Mouse (Mus musculus) kidney, adult 18-20 months (tissue): ENCODE results near the gene Pbxip1.
"Not testable (repeated sequence)": the region's sequence is repeated elsewhere in the genome, so short reads cannot be mapped to it uniquely, and the experiment has no call there.

Experiments used
- DNase-seq: peaks from one replicate; pipeline ENCODE4 v3.0.0; 2021

Gene Pbxip1

DNA sequence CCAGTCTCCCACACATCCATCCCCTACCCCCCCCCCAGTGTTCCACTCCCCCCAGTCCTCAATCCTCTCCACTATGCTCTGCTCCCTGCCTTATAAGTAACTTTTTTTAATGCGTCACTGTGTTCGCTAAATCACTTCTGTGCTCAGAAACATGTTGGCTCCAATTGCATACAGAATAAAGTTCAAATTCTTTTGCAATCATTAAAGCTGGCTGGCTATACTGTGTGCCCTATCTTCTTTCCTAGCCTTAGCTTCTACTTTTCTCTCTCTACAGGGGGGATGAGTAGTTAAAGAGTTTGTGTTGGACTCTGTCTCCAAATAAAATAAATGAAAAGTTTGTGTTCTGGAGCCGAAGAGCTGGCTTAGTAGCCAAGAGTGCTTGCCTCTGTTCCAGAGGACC is 26.8 kb upstream of the Pbxip1 start:
- DNase-seq = no peak

DNA sequence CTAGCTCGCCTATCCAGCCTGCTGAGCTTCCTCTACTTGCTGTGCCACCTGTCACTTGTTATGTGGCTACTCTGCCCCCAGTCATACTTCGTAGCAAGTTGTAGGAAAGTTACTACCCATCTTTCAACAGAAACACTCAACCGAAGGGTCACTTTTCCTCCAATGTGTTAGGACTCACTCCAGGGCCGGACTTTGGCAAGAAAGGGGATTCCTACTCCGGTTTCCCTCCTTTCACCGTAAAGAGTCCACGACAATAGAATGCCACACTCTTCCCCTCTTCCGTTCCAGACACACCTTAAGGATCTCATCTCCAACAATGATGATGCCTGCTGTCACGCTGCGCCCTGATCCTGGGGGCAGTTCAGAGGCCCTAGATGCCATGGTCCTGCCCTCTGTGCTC is 25.6 kb upstream of the Pbxip1 start:
- DNase-seq = no peak

- DNase-seq = peak; percentile 100
Measured at GRCm38 (mm10) chr3:89411490-89412393, 24.8 kb upstream of the Pbxip1 start, which contains the start of gene Flad1. TSS of gene Flad1 (minus strand) at chr3:89411870.

DNA sequence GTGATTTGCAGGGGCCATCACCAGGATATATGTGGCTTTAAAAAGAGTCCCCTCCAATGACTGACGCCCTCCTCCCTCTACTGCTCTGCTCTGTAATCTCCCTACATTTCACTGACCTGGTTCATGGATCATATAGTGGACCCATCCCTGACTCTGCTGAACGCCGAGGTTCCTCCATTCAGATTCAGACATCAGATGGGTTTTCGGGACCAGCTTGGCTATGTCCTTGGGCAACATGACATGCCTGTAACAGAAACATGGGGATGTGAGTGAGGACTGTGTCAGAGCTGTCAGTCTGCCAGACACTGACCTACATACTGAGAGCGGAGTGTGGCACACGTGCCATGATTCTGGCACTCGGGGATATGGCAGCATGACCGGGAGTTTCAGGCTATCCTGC is 20.3 kb upstream of the Pbxip1 start:
- no peak for DNase-seq

- no peak for DNase-seq
Measured at GRCm38 (mm10) chr3:89417131-89417530, 19.4 kb upstream of the Pbxip1 start.

- DNase-seq = no peak
Measured at GRCm38 (mm10) chr3:89417840-89418169, 18.7 kb upstream of the Pbxip1 start.

DNA sequence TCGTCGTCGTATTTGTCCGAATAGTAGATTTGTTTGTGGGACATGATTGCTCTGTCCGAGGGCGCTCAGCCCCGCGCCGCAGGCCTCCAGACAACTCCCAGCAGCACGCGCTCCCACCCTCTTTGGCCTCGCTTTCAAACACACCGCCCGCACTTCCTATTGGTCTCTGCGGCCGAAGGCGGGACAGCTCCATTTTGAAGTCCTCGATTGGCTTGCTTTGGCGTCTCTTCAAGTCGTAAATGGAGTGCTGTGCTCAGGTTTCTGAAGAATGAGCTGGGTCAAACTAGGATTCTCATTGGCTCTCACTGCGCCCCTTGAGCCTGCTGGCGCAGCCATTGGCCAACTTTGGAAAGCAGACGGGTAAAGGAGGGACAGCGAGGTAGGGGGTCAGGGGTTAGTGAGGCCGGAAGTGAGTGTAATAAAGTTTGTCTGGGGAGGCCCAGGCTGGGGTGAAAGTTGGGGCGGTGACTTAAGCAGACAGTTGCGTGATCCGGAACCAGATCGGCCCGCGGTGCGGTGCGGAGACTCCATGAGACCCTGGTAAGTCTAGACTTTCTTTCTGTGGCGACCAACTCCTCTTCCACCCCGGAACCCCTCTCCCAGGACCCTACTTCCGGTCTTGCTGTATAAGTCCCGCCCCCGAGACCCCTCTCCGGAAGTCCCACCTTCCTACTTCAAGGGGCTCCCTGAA is 18.2 kb upstream of the Pbxip1 start, which contains the start of the genes Cks1b and Shc1:
Gene Cks1b, minus strand, starts transcription at position 214 of the 691 bp plus-strand sequence.
Gene Shc1, plus strand, starts transcription at position 274 of the 691 bp plus-strand sequence.
- peak; percentile 90 for DNase-seq

DNA sequence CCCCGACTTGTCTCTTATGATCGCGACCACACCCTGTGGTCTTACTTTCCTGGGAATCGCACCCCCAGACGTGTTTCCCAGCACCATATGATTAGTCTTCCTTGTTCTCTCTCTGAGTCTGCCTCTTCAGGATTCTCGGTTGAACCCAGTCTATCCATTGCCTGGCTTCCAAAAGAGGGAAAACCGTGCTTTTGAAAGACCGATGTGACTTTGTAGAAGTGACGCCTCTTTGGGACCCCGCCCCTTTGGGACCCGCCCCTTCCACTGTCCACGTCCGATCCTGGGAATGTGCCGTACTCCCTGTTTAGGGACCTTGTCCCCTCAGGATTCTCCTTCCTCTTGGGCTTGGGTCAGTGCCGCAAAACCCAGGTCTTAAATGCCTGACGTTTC is 17.6 kb upstream of the Pbxip1 start:
- peak; percentile 84 for DNase-seq

GRCm38 (mm10) chr3:89419571-89419970 is 16.9 kb upstream of the Pbxip1 start:
- peak; percentile 66 for DNase-seq

DNA sequence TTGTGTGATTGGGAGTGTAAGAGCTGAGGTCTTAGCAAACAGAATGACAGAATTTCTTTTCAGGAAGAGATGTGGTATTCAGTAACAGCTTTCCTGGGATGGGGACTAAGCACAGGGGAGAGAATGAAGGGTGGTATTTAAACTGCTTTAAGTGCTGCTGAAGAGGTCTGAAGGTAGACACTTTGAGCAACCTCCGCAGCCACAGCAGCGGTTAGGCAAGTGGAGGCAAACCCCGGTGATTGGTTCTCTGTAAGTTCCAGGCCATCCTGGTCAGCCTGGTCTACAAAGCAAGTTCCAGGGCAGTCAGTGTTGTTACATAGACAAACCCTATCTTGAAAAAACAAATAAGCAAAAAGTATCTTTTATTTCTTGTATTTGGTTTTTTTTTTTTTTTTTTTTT is 16.5 kb upstream of the Pbxip1 start:
- no peak for DNase-seq

DNA sequence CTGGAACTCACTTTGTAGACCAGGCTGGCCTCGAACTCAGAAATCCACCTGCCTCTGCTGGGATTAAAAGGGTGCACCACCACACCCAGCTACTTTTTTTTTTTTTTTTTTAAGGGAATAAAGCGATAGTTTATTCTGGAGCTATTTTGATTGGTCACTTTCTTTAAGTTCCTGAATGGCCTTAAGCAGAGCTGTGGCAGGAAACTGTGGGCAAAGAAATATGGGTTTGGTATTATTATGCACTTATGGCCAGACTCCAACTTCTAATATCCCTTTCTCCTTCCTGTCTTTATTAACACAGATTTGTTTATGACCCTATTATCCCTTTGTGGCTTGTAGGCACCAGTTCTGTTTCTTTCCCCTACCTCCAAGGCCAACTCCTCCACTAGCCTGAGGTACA is 16.1 kb upstream of the Pbxip1 start:
- no peak for DNase-seq

- DNase-seq = peak; percentile 65
Measured at GRCm38 (mm10) chr3:89421002-89421774, 15.3 kb upstream of the Pbxip1 start.

- DNase-seq = no peak
Measured at GRCm38 (mm10) chr3:89421810-89422473, 14.6 kb upstream of the Pbxip1 start.

GRCm38 (mm10) chr3:89422556-89423205 is 13.8 kb upstream of the Pbxip1 start:
- DNase-seq = no peak

- DNase-seq = no peak
Measured at GRCm38 (mm10) chr3:89424416-89425140, 11.9 kb upstream of the Pbxip1 start.

DNA sequence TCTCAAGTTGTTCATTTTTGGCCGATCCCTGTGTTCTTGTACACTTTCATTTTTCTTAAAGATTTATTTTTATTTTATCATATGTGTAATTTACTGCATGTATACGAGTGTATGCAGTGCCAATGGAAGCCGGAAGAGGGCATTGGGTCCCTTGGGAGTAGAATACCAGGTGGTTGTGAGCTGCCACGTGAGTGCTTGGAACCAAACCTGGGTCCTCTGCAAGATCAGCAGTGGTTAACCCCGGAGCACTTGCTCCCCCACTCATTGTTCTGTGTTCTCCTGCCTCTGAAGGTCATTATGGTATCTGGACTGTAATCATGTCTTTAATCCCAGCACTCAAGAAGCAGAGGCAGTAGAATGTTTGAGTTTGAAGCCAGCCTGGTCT is 11.4 kb upstream of the Pbxip1 start:
- no peak for DNase-seq

GRCm38 (mm10) chr3:89425876-89426275 is 10.6 kb upstream of the Pbxip1 start:
- DNase-seq = no peak

- not testable (repeated sequence) for DNase-seq
Measured at GRCm38 (mm10) chr3:89429021-89429420, 7.5 kb upstream of the Pbxip1 start.

GRCm38 (mm10) chr3:89430171-89431159 is 6.0 kb upstream of the Pbxip1 start, which contains the start of gene Pygo2:
TSS of gene Pygo2 (plus strand) at chr3:89430214.
- DNase-seq = peak; percentile 94

GRCm38 (mm10) chr3:89432606-89433005 is 3.9 kb upstream of the Pbxip1 start:
- DNase-seq = no peak
